ENCODE assay signal across 8 mouse cellular contexts in the genomic region with DNA sequence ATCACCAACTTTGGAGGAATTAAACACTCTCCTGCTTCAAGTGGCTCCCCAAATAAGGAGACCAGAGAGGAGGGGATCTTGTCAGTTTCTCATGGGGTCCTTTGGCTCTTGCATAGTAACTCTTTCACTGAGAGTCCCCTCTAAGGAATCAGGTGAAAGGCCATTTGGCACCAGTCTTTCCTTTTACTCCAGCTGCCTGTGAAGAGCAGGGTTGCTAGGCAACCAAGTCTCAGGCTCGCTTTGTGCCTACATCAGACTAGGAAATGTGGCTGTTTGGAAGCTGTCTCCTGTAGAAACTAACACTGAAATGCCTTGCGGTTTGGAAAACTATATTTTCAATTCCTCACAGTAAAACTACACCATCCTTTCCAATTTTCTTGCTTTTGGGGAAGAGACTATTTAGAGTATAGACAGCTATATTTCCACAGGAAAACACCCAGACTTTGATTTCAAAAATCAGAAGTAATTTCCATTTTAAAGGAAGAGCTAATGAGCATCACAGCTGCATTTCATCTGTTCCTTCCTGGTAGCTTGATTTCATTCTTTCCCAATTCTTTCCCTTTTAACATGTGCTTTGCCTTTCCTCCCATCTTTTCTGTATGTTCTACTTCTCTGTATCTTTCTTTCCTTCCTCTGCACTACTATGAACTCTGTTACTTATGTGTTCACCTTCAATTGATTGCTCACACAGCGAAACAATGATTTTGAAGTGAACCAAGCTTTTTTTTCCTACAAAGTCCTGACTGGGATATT.
A peak's percentile ranks its signal among the peaks of the same experiment; 100 is the strongest.
DNase-seq lines count a peak whose midpoint lies in the region; ATAC-seq lines count a peak whose summit lies in the region.

No protein-coding gene starts in this region.

- ATAC-seq in embryonic facial prominence, embryonic 12.5 days (ENCODE audit: insufficient number of reproducible peaks, insufficient read depth, low FRiP score, low TSS enrichment), result peak; percentile 85
- no peak for ATAC-seq in CD4-positive, CD25-positive, alpha-beta regulatory T cell, adult 4 months
- no peak for ATAC-seq in intestine, embryonic 15.5 days

- no peaks in the 10 kb centered on the region for H3K36me3 ChIP-seq in embryonic facial prominence, embryonic 12.5 days
- no peaks in the 10 kb centered on the region for H3K36me3 ChIP-seq in intestine, embryonic 15.5 days

- no peak overlapping the region for H3K9ac ChIP-seq in embryonic facial prominence, embryonic 12.5 days
- H3K9ac ChIP-seq in intestine, embryonic 15.5 days, result no peak overlapping the region

- no peak overlapping the region for H3K4me3 ChIP-seq in embryonic facial prominence, embryonic 12.5 days
- H3K4me3 ChIP-seq in intestine, embryonic 15.5 days (replicated peaks), result no peak overlapping the region

- no peaks in the 10 kb centered on the region for H3K9me3 ChIP-seq in embryonic facial prominence, embryonic 12.5 days
- H3K9me3 ChIP-seq in intestine, embryonic 15.5 days, result no peaks in the 10 kb centered on the region

- WGBS in embryonic facial prominence, embryonic 12.5 days, result 21% methylated on average over 3 of the region's 3 CpGs
- 30% methylated on average over 3 of the region's 3 CpGs for WGBS in intestine, embryonic 15.5 days

- H3K4me1 ChIP-seq in embryonic facial prominence, embryonic 12.5 days, result peaks cover 20% of the 10 kb centered on the region
- no peaks in the 10 kb centered on the region for H3K4me1 ChIP-seq in intestine, embryonic 15.5 days (replicated peaks)

- H3K27me3 ChIP-seq in embryonic facial prominence, embryonic 12.5 days, result no peaks in the 10 kb centered on the region
- no peaks in the 10 kb centered on the region for H3K27me3 ChIP-seq in intestine, embryonic 15.5 days (replicated peaks)

- peak; percentile 90 for DNase-seq in brain, adult 2 months (ENCODE audit: low read depth, low spot score)
- peak; percentile 35 for DNase-seq in hindlimb bud, embryonic 11.5 days (ENCODE audit: extremely low spot score, low read depth, low spot score)
- peak; percentile 74 for DNase-seq in mesoderm, embryonic 11.5 days (ENCODE audit: low read depth, low spot score)
- DNase-seq in spleen, adult 18-20 months, result no peak
- no peak for DNase-seq in ovary, adult 18-20 months (ENCODE audit: low spot score)

- peak overlapping the region; percentile 67 for H3K27ac ChIP-seq in embryonic facial prominence, embryonic 12.5 days
- H3K27ac ChIP-seq in intestine, embryonic 15.5 days, result no peak overlapping the region

- no peak overlapping the region for H3K4me2 ChIP-seq in embryonic facial prominence, embryonic 12.5 days (replicated peaks)
- no peak overlapping the region for H3K4me2 ChIP-seq in intestine, embryonic 15.5 days (replicated peaks)

Comparison
In these comparisons a context has a peak if more than half of its experiments do, and no peak if none do; other contexts are left out.
1. DNase-seq: peak in brain, adult 2 months (single experiment), hindlimb bud, embryonic 11.5 days (single experiment) and mesoderm, embryonic 11.5 days (single experiment); none in spleen, adult 18-20 months (0 of 2) and ovary, adult 18-20 months (single experiment).